Mouse (Mus musculus): ENCODE measurements around the gene Gm47995. TPM values are rescaled to one million over a fixed set of nuclear protein-coding genes. Genes with fewer than 3 reads are reported as not detected.
"Not testable (repeated sequence)": the region's sequence is repeated elsewhere in the genome, so short reads cannot be mapped to it uniquely, and the experiment has no call there.

Gene Gm47995
- polyA plus RNA-seq, 1 experiment from 2014 or later = not detected

GRCm38 (mm10) chr1:151188469-151188868, 9.8 kb upstream of the Gm47995 start:
- H3K4me1 ChIP-seq (ENCODE audit: control insufficient read depth in 2 of 2, insufficient read depth in 2 of 2, low read length in 2 of 2) = no peaks in the 10 kb centered on the region
- H3K27me3 ChIP-seq (ENCODE audit: control insufficient read depth, insufficient read depth, low read length) = no peaks in the 10 kb centered on the region
- no peaks in the 10 kb centered on the region for H3K9me3 ChIP-seq (ENCODE audit: control insufficient read depth, low read length)
- WGBS = 85% methylated on average over 4 of the region's 4 CpGs
- no peak overlapping the region for H3K4me3 ChIP-seq (ENCODE audit: control insufficient read depth in 1 of 2, insufficient read depth in 1 of 2, low read depth in 1 of 2, low read length in 2 of 2)
- no peak for ATAC-seq (ENCODE audit: insufficient number of reproducible peaks, insufficient read depth, low FRiP score, low read depth)
- no peak overlapping the region for H3K9ac ChIP-seq (ENCODE audit: low read length)
- H3K36me3 ChIP-seq (ENCODE audit: control insufficient read depth, insufficient read depth, low read length) = no peaks in the 10 kb centered on the region
- no peak overlapping the region for H3K27ac ChIP-seq (replicated peaks in 1 of 2; ENCODE audit: control insufficient read depth in 1 of 2, insufficient read depth in 1 of 2, low read depth in 2 of 2, low read length in 2 of 2)
- H3K4me2 ChIP-seq (ENCODE audit: low read length) = no peak overlapping the region

- H3K36me3 ChIP-seq (ENCODE audit: control insufficient read depth, insufficient read depth, low read length); H3K4me2 ChIP-seq (ENCODE audit: low read length); H3K27ac ChIP-seq (replicated peaks in 1 of 2; ENCODE audit: control insufficient read depth in 1 of 2, insufficient read depth in 1 of 2, low read depth in 2 of 2, low read length in 2 of 2); H3K4me3 ChIP-seq (ENCODE audit: control insufficient read depth in 1 of 2, insufficient read depth in 1 of 2, low read depth in 1 of 2, low read length in 2 of 2); H3K9ac ChIP-seq (ENCODE audit: low read length); H3K4me1 ChIP-seq (ENCODE audit: control insufficient read depth in 2 of 2, insufficient read depth in 2 of 2, low read length in 2 of 2); ATAC-seq (ENCODE audit: insufficient number of reproducible peaks, insufficient read depth, low FRiP score, low read depth); H3K9me3 ChIP-seq (ENCODE audit: control insufficient read depth, low read length); H3K27me3 ChIP-seq (ENCODE audit: control insufficient read depth, insufficient read depth, low read length): not testable (repeated sequence)
- WGBS = no CpG with 5 or more reads among the region's 7 CpGs
These were observed 6.2 kb upstream of the Gm47995 start, which contains the start of gene Gm8947 for GRCm38 (mm10) chr1:151192075-151192474. Gm8947 (plus strand) TSS chr1:151192376.

- H3K27ac ChIP-seq (replicated peaks in 1 of 2; ENCODE audit: control insufficient read depth in 1 of 2, insufficient read depth in 1 of 2, low read depth in 2 of 2, low read length in 2 of 2); ATAC-seq (ENCODE audit: insufficient number of reproducible peaks, insufficient read depth, low FRiP score, low read depth); H3K4me3 ChIP-seq (ENCODE audit: control insufficient read depth in 1 of 2, insufficient read depth in 1 of 2, low read depth in 1 of 2, low read length in 2 of 2); H3K27me3 ChIP-seq (ENCODE audit: control insufficient read depth, insufficient read depth, low read length); H3K4me1 ChIP-seq (ENCODE audit: control insufficient read depth in 2 of 2, insufficient read depth in 2 of 2, low read length in 2 of 2); H3K36me3 ChIP-seq (ENCODE audit: control insufficient read depth, insufficient read depth, low read length); H3K9ac ChIP-seq (ENCODE audit: low read length); H3K9me3 ChIP-seq (ENCODE audit: control insufficient read depth, low read length); H3K4me2 ChIP-seq (ENCODE audit: low read length): not testable (repeated sequence)
- WGBS = 91% methylated on average over 15 of the region's 15 CpGs
These were observed 5.5 kb upstream of the Gm47995 start for GRCm38 (mm10) chr1:151192739-151193138.

GRCm38 (mm10) chr1:151195986-151196385, 2.3 kb upstream of the Gm47995 start:
- H3K4me1 ChIP-seq (ENCODE audit: control insufficient read depth in 2 of 2, insufficient read depth in 2 of 2, low read length in 2 of 2); H3K36me3 ChIP-seq (ENCODE audit: control insufficient read depth, insufficient read depth, low read length); H3K4me2 ChIP-seq (ENCODE audit: low read length); H3K4me3 ChIP-seq (ENCODE audit: control insufficient read depth in 1 of 2, insufficient read depth in 1 of 2, low read depth in 1 of 2, low read length in 2 of 2); H3K9me3 ChIP-seq (ENCODE audit: control insufficient read depth, low read length); H3K27me3 ChIP-seq (ENCODE audit: control insufficient read depth, insufficient read depth, low read length); H3K9ac ChIP-seq (ENCODE audit: low read length); H3K27ac ChIP-seq (replicated peaks in 1 of 2; ENCODE audit: control insufficient read depth in 1 of 2, insufficient read depth in 1 of 2, low read depth in 2 of 2, low read length in 2 of 2); ATAC-seq (ENCODE audit: insufficient number of reproducible peaks, insufficient read depth, low FRiP score, low read depth): not testable (repeated sequence)
- 76% methylated on average over 4 of the region's 4 CpGs for WGBS

- not testable (repeated sequence) for H3K36me3 ChIP-seq (ENCODE audit: control insufficient read depth, insufficient read depth, low read length); ATAC-seq (ENCODE audit: insufficient number of reproducible peaks, insufficient read depth, low FRiP score, low read depth); H3K4me3 ChIP-seq (ENCODE audit: control insufficient read depth in 1 of 2, insufficient read depth in 1 of 2, low read depth in 1 of 2, low read length in 2 of 2); H3K27ac ChIP-seq (replicated peaks in 1 of 2; ENCODE audit: control insufficient read depth in 1 of 2, insufficient read depth in 1 of 2, low read depth in 2 of 2, low read length in 2 of 2); H3K4me1 ChIP-seq (ENCODE audit: control insufficient read depth in 2 of 2, insufficient read depth in 2 of 2, low read length in 2 of 2); H3K27me3 ChIP-seq (ENCODE audit: control insufficient read depth, insufficient read depth, low read length); H3K9ac ChIP-seq (ENCODE audit: low read length); H3K9me3 ChIP-seq (ENCODE audit: control insufficient read depth, low read length); H3K4me2 ChIP-seq (ENCODE audit: low read length)
- WGBS = 45% methylated on average over 3 of the region's 3 CpGs
These were observed 1.6 kb upstream of the Gm47995 start for GRCm38 (mm10) chr1:151196690-151197089.

- not testable (repeated sequence) for H3K36me3 ChIP-seq (ENCODE audit: control insufficient read depth, insufficient read depth, low read length); ATAC-seq (ENCODE audit: insufficient number of reproducible peaks, insufficient read depth, low FRiP score, low read depth)
These were observed 2.4 kb downstream of the Gm47995 start for GRCm38 (mm10) chr1:151200620-151201019.

GRCm38 (mm10) chr1:151202771-151203170, 4.5 kb downstream of the Gm47995 start:
- not testable (repeated sequence) for H3K9me3 ChIP-seq (ENCODE audit: control insufficient read depth, low read length); H3K27ac ChIP-seq (replicated peaks in 1 of 2; ENCODE audit: control insufficient read depth in 1 of 2, insufficient read depth in 1 of 2, low read depth in 2 of 2, low read length in 2 of 2); H3K36me3 ChIP-seq (ENCODE audit: control insufficient read depth, insufficient read depth, low read length); H3K9ac ChIP-seq (ENCODE audit: low read length); H3K4me1 ChIP-seq (ENCODE audit: control insufficient read depth in 2 of 2, insufficient read depth in 2 of 2, low read length in 2 of 2); H3K4me2 ChIP-seq (ENCODE audit: low read length); ATAC-seq (ENCODE audit: insufficient number of reproducible peaks, insufficient read depth, low FRiP score, low read depth); H3K27me3 ChIP-seq (ENCODE audit: control insufficient read depth, insufficient read depth, low read length); H3K4me3 ChIP-seq (ENCODE audit: control insufficient read depth in 1 of 2, insufficient read depth in 1 of 2, low read depth in 1 of 2, low read length in 2 of 2)
- WGBS = 47% methylated on average over 3 of the region's 5 CpGs

More at GRCm38 (mm10) chr1:151200620-151201019, 2.4 kb downstream of the Gm47995 start:
- not testable (repeated sequence) for H3K27me3 ChIP-seq (ENCODE audit: control insufficient read depth, insufficient read depth, low read length); H3K9me3 ChIP-seq (ENCODE audit: control insufficient read depth, low read length); H3K4me3 ChIP-seq (ENCODE audit: control insufficient read depth in 1 of 2, insufficient read depth in 1 of 2, low read depth in 1 of 2, low read length in 2 of 2); H3K27ac ChIP-seq (replicated peaks in 1 of 2; ENCODE audit: control insufficient read depth in 1 of 2, insufficient read depth in 1 of 2, low read depth in 2 of 2, low read length in 2 of 2); H3K4me2 ChIP-seq (ENCODE audit: low read length); H3K4me1 ChIP-seq (ENCODE audit: control insufficient read depth in 2 of 2, insufficient read depth in 2 of 2, low read length in 2 of 2); H3K9ac ChIP-seq (ENCODE audit: low read length)

GRCm38 (mm10) chr1:151203818-151204217, 5.6 kb downstream of the Gm47995 start, which contains the start of gene 3110040M04Rik:
3110040M04Rik (plus strand) TSS chr1:151204121.
- H3K4me3 ChIP-seq (ENCODE audit: control insufficient read depth in 1 of 2, insufficient read depth in 1 of 2, low read depth in 1 of 2, low read length in 2 of 2); H3K36me3 ChIP-seq (ENCODE audit: control insufficient read depth, insufficient read depth, low read length); H3K27me3 ChIP-seq (ENCODE audit: control insufficient read depth, insufficient read depth, low read length); H3K27ac ChIP-seq (replicated peaks in 1 of 2; ENCODE audit: control insufficient read depth in 1 of 2, insufficient read depth in 1 of 2, low read depth in 2 of 2, low read length in 2 of 2); H3K9ac ChIP-seq (ENCODE audit: low read length); H3K4me1 ChIP-seq (ENCODE audit: control insufficient read depth in 2 of 2, insufficient read depth in 2 of 2, low read length in 2 of 2); H3K9me3 ChIP-seq (ENCODE audit: control insufficient read depth, low read length); H3K4me2 ChIP-seq (ENCODE audit: low read length); ATAC-seq (ENCODE audit: insufficient number of reproducible peaks, insufficient read depth, low FRiP score, low read depth): not testable (repeated sequence)
- no CpG with 5 or more reads among the region's 6 CpGs for WGBS

Data from heart, embryonic 14.5 days (tissue).